Mouse (Mus musculus): ENCODE measurements around the gene Larp1.

DNA sequence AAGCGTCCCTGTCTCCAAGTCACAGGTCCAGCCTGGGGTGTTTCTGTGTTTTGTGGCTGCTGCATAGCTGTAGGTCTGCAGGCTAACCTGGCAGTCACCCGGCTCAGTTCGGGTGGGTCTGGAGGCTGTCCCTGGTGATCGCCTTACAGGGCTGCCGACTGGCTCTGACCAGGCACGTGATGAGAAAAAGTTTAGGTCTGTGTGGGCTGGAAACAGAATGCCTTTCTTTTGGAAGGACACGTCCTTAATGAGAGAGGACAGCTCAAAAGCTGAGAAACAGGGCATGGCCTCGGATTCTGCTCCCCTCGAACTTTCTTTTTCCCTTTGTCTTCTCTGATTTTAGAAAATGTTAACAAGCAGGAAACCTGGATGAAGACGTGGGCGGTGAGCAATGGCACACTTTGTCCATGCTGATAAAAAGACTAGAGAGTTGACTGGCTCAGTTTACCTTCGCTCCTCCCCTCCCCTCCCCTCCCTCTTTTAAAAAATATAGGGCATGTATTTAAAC, 84.2 kb downstream of the Larp1 start, which contains the start of gene Gm12248:
- no peak for TF ChIP-seq CTCF (conservative IDR thresholded peaks at IDR 0.05; ENCODE audit: low read length)
- TF ChIP-seq NANOG (IDR thresholded peaks at IDR 0.05; ENCODE audit: borderline replicate concordance, low read length): no peak
- no peak for TF ChIP-seq POU5F1 (IDR thresholded peaks at IDR 0.05; ENCODE audit: borderline replicate concordance, low read length)

Measured in E14TG2a.4 (cell line).